Comparison of ENCODE assay signal across 8 mouse cellular contexts in genomic region chr6:85068322-85069022, GRCm38 (mm10). TPM values are rescaled to one million over a fixed set of nuclear protein-coding genes. Genes with fewer than 3 reads are reported as not detected.
A peak's percentile ranks its signal among the peaks of the same experiment; 100 is the strongest.
DNase-seq lines count a peak whose midpoint lies in the region; ATAC-seq lines count a peak whose summit lies in the region.

No protein-coding gene starts in this region.

- 2% methylated on average over 17 of the region's 17 CpGs for whole genome bisulfite sequencing in forebrain, embryonic 15.5 days
- 4% methylated on average over 17 of the region's 17 CpGs for WGBS in limb, embryonic 13.5 days
- WGBS in midbrain, embryonic 12.5 days: 6% methylated on average over 17 of the region's 17 CpGs

- no peaks in the 10 kb centered on the region for H3K27me3 ChIP-seq in forebrain, embryonic 15.5 days
- no peaks in the 10 kb centered on the region for H3K27me3 ChIP-seq in limb, embryonic 13.5 days
- H3K27me3 ChIP-seq in midbrain, embryonic 12.5 days: no peaks in the 10 kb centered on the region

- H3K9me3 ChIP-seq in forebrain, embryonic 15.5 days: no peaks in the 10 kb centered on the region
- no peaks in the 10 kb centered on the region for H3K9me3 ChIP-seq in limb, embryonic 13.5 days
- H3K9me3 ChIP-seq in midbrain, embryonic 12.5 days: no peaks in the 10 kb centered on the region

- H3K36me3 ChIP-seq in forebrain, embryonic 15.5 days: no peaks in the 10 kb centered on the region
- no peaks in the 10 kb centered on the region for H3K36me3 ChIP-seq in limb, embryonic 13.5 days
- H3K36me3 ChIP-seq in midbrain, embryonic 12.5 days: no peaks in the 10 kb centered on the region

- DNase-seq in left cerebral cortex, adult 18-20 months (ENCODE audit: low spot score in 2 of 2): peak; percentile 22 to 40
- no peak for DNase-seq in left cerebral cortex, postnatal 4 days
- DNase-seq in T-cell, adult 2 months (ENCODE audit: low spot score): peak; percentile 11
- no peak for DNase-seq in urinary bladder, adult 2 months (ENCODE audit: low spot score)

- H3K9ac ChIP-seq in forebrain, embryonic 15.5 days (replicated peaks): peak overlapping the region; percentile 99
- peak overlapping the region; percentile 91 for H3K9ac ChIP-seq in limb, embryonic 13.5 days
- H3K9ac ChIP-seq in midbrain, embryonic 12.5 days (replicated peaks): peak overlapping the region; percentile 81

- H3K27ac ChIP-seq in forebrain, embryonic 15.5 days (replicated peaks): peak overlapping the region; percentile 88
- H3K27ac ChIP-seq in limb, embryonic 13.5 days: peak overlapping the region; percentile 84
- peak overlapping the region; percentile 72 for H3K27ac ChIP-seq in midbrain, embryonic 12.5 days (replicated peaks)

- intact Hi-C loops in left cerebral cortex, postnatal 4 days (cut with DNase I): no loop called here

- H3K4me3 ChIP-seq in forebrain, embryonic 15.5 days: peak overlapping the region; percentile 98
- H3K4me3 ChIP-seq in limb, embryonic 13.5 days: peak overlapping the region; percentile 90
- H3K4me3 ChIP-seq in midbrain, embryonic 12.5 days: peak overlapping the region; percentile 73

- peak; percentile 29 for ATAC-seq in forebrain, embryonic 15.5 days (replicated peaks)
- peak; percentile 27 for ATAC-seq in inflammation-experienced regulatory T-cells, adult 6 months
- ATAC-seq in limb, embryonic 13.5 days (ENCODE audit: low FRiP score, low read depth): no peak; the same call in 1 of the 2 replicates
- ATAC-seq in midbrain, embryonic 12.5 days (ENCODE audit: low FRiP score, low read depth): 0 out of 2 replicates have a peak, but pooled peaks have one; percentile 1

- peak overlapping the region; percentile 78 for H3K4me2 ChIP-seq in forebrain, embryonic 15.5 days (replicated peaks)
- peak overlapping the region; percentile 85 for H3K4me2 ChIP-seq in limb, embryonic 13.5 days (replicated peaks)
- H3K4me2 ChIP-seq in midbrain, embryonic 12.5 days (replicated peaks): peak overlapping the region; percentile 77

- peaks cover 24% of the 10 kb centered on the region for H3K4me1 ChIP-seq in forebrain, embryonic 15.5 days
- peaks cover 12% of the 10 kb centered on the region for H3K4me1 ChIP-seq in limb, embryonic 13.5 days
- peaks cover 10% of the 10 kb centered on the region for H3K4me1 ChIP-seq in midbrain, embryonic 12.5 days

RNA-seq across cellular contexts. Expression of gene Exoc6b, which starts 0.8 kb away (rescaled TPM):
- total RNA-seq in left cerebral cortex, adult 18-20 months (2021): 10 to 100 TPM; 73.7 to 81.5 TPM
- total RNA-seq in left cerebral cortex, postnatal 4 days (2021): 10 to 100 TPM; 90.8 to 95.3 TPM
- polyA plus RNA-seq in forebrain, embryonic 15.5 days (2015; fragmentation: Nextera tagmentation; extraction: Ambion mirVana): 52.7 and 59.0 TPM in 2 replicates
- polyA plus RNA-seq in inflammation-experienced regulatory T-cells, adult 6 months (2017; shearing (Covaris generic)): 10 to 100 TPM; 11.2 to 15.1 (median 14.0) TPM
- polyA plus RNA-seq in limb, embryonic 13.5 days (2015; fragmentation: Nextera tagmentation; extraction: Ambion mirVana): 38.1 and 40.1 TPM in 2 replicates
- polyA plus RNA-seq in midbrain, embryonic 12.5 days (2016; fragmentation: Nextera tagmentation; extraction: Ambion mirVana): 47.7 and 48.9 TPM in 2 replicates
- 9.6 and 13.0 TPM in 2 replicates for polyA plus RNA-seq in urinary bladder, adult 2 months (2012; rRNA removed)

Comparison
In these comparisons a context has a peak if more than half of its experiments do, and no peak if none do; other contexts are left out.
1. DNase-seq: peak in left cerebral cortex, adult 18-20 months (2 of 2) and T-cell, adult 2 months (single experiment); none in left cerebral cortex, postnatal 4 days (single experiment) and urinary bladder, adult 2 months (single experiment).
2. Peak in every context shown above with its lines, with median percentiles within 50 percentile points of each other: H3K27ac ChIP-seq, H3K4me2 ChIP-seq, H3K4me3 ChIP-seq and H3K9ac ChIP-seq.